Mouse (Mus musculus) layer of hippocampus, adult 6 months (tissue): ENCODE results near the gene Olfr3. TPM values are rescaled to one million over a fixed set of nuclear protein-coding genes. Genes with fewer than 3 reads are reported as not detected.

Experiments used
- long read RNA-seq, 2 experiments: library from polyadenylated mRNA; unstranded; transcript quantifications; one replicate each; pipeline ENCODE4 v2.0.0; 2019 to 2020
- polyA plus RNA-seq: library from polyadenylated mRNA; unstranded; fragments of <200 nt; fragmentation: Nextera tagmentation; gene quantifications from 2 replicates; pipeline ENCODE4 v1.2.3, GENCODE M21; 2021

Olfr3 gene
- polyA plus RNA-seq: not detected in 2 replicates
- long read RNA-seq, experiment 1: 0 reads
- long read RNA-seq, experiment 2: 0 reads

GRCm38 (mm10) chr2:36816932-36817331, at the start of gene Olfr3:
Gene Olfr3, minus strand, starts transcription at chr2:36817032.

GRCm38 (mm10) chr2:36862560-36862959, 45.7 kb upstream of the Olfr3 start, which contains the start of gene Olfr351:
Gene Olfr351, minus strand, starts transcription at chr2:36862660.

GRCm38 (mm10) chr2:36846010-36846409, 29.2 kb upstream of the Olfr3 start, which contains the start of gene Olfr350:
Gene Olfr350, plus strand, starts transcription at chr2:36846310.

GRCm38 (mm10) chr2:36790238-36790637, 26.6 kb downstream of the Olfr3 start, which contains the start of gene Olfr50:
Gene Olfr50, plus strand, starts transcription at chr2:36790538.

GRCm38 (mm10) chr2:36783976-36784375, 32.9 kb downstream of the Olfr3 start, which contains the start of gene Olfr348:
Gene Olfr348, plus strand, starts transcription at chr2:36784276.

Other genes with a start within 250 kb of the Olfr3 start
- not detected in 2 replicates for gene Olfr345, start 177.0 kb downstream of the Olfr3 start, polyA plus RNA-seq
- gene Olfr346, start 131.2 kb downstream of the Olfr3 start, polyA plus RNA-seq: not detected in 2 replicates
- not detected in 2 replicates for gene Olfr347, start 85.1 kb downstream of the Olfr3 start, polyA plus RNA-seq
- gene Olfr348, start 32.8 kb downstream of the Olfr3 start, polyA plus RNA-seq: not detected in 2 replicates
- not detected in 2 replicates for gene Olfr50, start 26.5 kb downstream of the Olfr3 start, polyA plus RNA-seq
- not detected in 2 replicates for gene Olfr350, start 29.3 kb upstream of the Olfr3 start, polyA plus RNA-seq
- gene Olfr351, start 45.6 kb upstream of the Olfr3 start, polyA plus RNA-seq: not detected in 2 replicates
- gene Olfr352, start 51.4 kb upstream of the Olfr3 start, polyA plus RNA-seq: not detected in 2 replicates
- gene Olfr353, start 75.9 kb upstream of the Olfr3 start, polyA plus RNA-seq: not detected in 2 replicates
- gene Olfr354, start 88.6 kb upstream of the Olfr3 start, polyA plus RNA-seq: not detected in 2 replicates
- not detected in 2 replicates for gene Olfr355, start 111.9 kb upstream of the Olfr3 start, polyA plus RNA-seq
- not detected in 2 replicates for gene Olfr356, start 120.1 kb upstream of the Olfr3 start, polyA plus RNA-seq
- gene Olfr357, start 176.8 kb upstream of the Olfr3 start, polyA plus RNA-seq: not detected in 2 replicates
- not detected in 2 replicates for gene Olfr358, start 192.3 kb upstream of the Olfr3 start, polyA plus RNA-seq
- gene Olfr360, start 248.7 kb upstream of the Olfr3 start, polyA plus RNA-seq: not detected in 2 replicates